Mouse (Mus musculus) lung, embryonic 15.5 days (tissue): ENCODE measurements at regions not wholly inside any gene's neighbourhood (a gene's known extent, or its start where the extent isn't known, plus 50 kb on each side); places are given as distances from the start of the nearest gene placed in this dataset.

Experiments
- ATAC-seq: fragments of 200-750 bp; cut with Nextera tagmentation; 2 replicates; pipeline ENCODE4 v1.8.0; 2017; ENCODE audit warnings: moderate number of reproducible peaks, borderline replicate concordance; ENCODE audit not compliant: low FRiP score, low TSS enrichment; ENCODE audit errors: extremely low read depth
- H3K27ac ChIP-seq: fragments of 300-500 bp; sonication (generic); 2 replicates; pipeline ENCODE4 v1.5.1; 2015; ENCODE audit warnings: moderate library complexity, mild to moderate bottlenecking, inconsistent platforms
- H3K27me3 ChIP-seq: fragments of 300-500 bp; sonication (generic); 2 replicates; pipeline ENCODE4 v1.6.1; 2015; ENCODE audit warnings: inconsistent platforms
- H3K36me3 ChIP-seq: fragments of 300-500 bp; sonication (generic); 2 replicates; pipeline ENCODE4 v1.6.1; 2015; ENCODE audit warnings: inconsistent platforms
- H3K4me1 ChIP-seq: fragments of 300-500 bp; sonication (generic); 2 replicates; pipeline ENCODE4 v1.6.1; 2015; ENCODE audit warnings: inconsistent platforms
- H3K4me2 ChIP-seq: fragments of 300-500 bp; sonication (generic); 2 replicates; pipeline ENCODE4 v1.6.1; 2015; ENCODE audit warnings: inconsistent platforms, mild to moderate bottlenecking, moderate library complexity
- H3K4me3 ChIP-seq: fragments of 300-500 bp; sonication (generic); 2 replicates; pipeline ENCODE4 v1.5.1; 2015; ENCODE audit warnings: mild to moderate bottlenecking, inconsistent platforms
- H3K9ac ChIP-seq: fragments of 300-500 bp; sonication (generic); 2 replicates; pipeline ENCODE4 v1.6.1; 2015; ENCODE audit warnings: inconsistent platforms
- H3K9me3 ChIP-seq: fragments of 300-500 bp; sonication (generic); 2 replicates; pipeline ENCODE4 v1.6.1; 2016; ENCODE audit warnings: inconsistent platforms
- WGBS: fragments of 180-500 bp; shearing (Covaris S2); methylation state at CpG from one replicate; pipeline ENCODE4 v1.1.7; 2015; 5-methylcytosine and 5-hydroxymethylcytosine counted together

GRCm38 (mm10) chr4:81956926-81957694 is 514.5 kb upstream of the Mpdz start:
- Histone ChIP-seq H3K27me3 (no peaks in the 10 kb centered on the region), H3K4me1 (peaks cover 18% of the 10 kb centered on the region; the same call in 1 of the 2 replicates), H3K9me3 (no peaks in the 10 kb centered on the region), H3K4me2 (no peak overlapping the region), H3K4me3 (no peak overlapping the region), H3K36me3 (no peaks in the 10 kb centered on the region), H3K9ac (no peak overlapping the region), H3K27ac (peak overlapping the region; percentile 52)
- peak; percentile 74 for ATAC-seq
- 34% methylated on average over 6 of the region's 6 CpGs for WGBS

- peaks cover 12% of the 10 kb centered on the region; the same call in 1 of the 2 replicates for H3K4me1 ChIP-seq
- no peak overlapping the region for H3K27ac ChIP-seq
- no peak overlapping the region for H3K9ac ChIP-seq
- WGBS = 28% methylated on average over 4 of the region's 4 CpGs
- no peaks in the 10 kb centered on the region for H3K9me3 ChIP-seq
- H3K4me2 ChIP-seq = no peak overlapping the region
- H3K36me3 ChIP-seq = no peaks in the 10 kb centered on the region
- no peak for ATAC-seq
- no peak overlapping the region for H3K4me3 ChIP-seq
- no peaks in the 10 kb centered on the region for H3K27me3 ChIP-seq
Observed at GRCm38 (mm10) chr4:81953023-81953422, 510.4 kb upstream of the Mpdz start.

- H3K36me3 ChIP-seq = no peaks in the 10 kb centered on the region
- 73% methylated on average over 5 of the region's 5 CpGs for WGBS
- H3K9ac ChIP-seq = no peak overlapping the region
- ATAC-seq = no peak
- no peak overlapping the region for H3K4me2 ChIP-seq
- no peaks in the 10 kb centered on the region for H3K27me3 ChIP-seq
- H3K4me1 ChIP-seq = no peaks in the 10 kb centered on the region
- H3K4me3 ChIP-seq = no peak overlapping the region
- no peak overlapping the region for H3K27ac ChIP-seq
- no peaks in the 10 kb centered on the region for H3K9me3 ChIP-seq
Observed at GRCm38 (mm10) chr4:81937384-81937783, 494.8 kb upstream of the Mpdz start.

- H3K36me3 ChIP-seq = no peaks in the 10 kb centered on the region
- no peaks in the 10 kb centered on the region for H3K27me3 ChIP-seq
- H3K9me3 ChIP-seq = no peaks in the 10 kb centered on the region
- H3K9ac ChIP-seq = no peak overlapping the region
- no peak for ATAC-seq
- 52% methylated on average over 1 of the region's 1 CpGs for WGBS
- H3K4me3 ChIP-seq = no peak overlapping the region
- H3K27ac ChIP-seq = no peak overlapping the region
- H3K4me2 ChIP-seq = no peak overlapping the region
- peaks cover 20% of the 10 kb centered on the region for H3K4me1 ChIP-seq
Observed at GRCm38 (mm10) chr4:81930956-81931355, 488.3 kb upstream of the Mpdz start.

- H3K9me3 ChIP-seq = no peaks in the 10 kb centered on the region
- H3K27ac ChIP-seq = peak overlapping the region; percentile 53
- no peak overlapping the region for H3K4me3 ChIP-seq
- peak; percentile 70 for ATAC-seq
- H3K36me3 ChIP-seq = no peaks in the 10 kb centered on the region
- H3K27me3 ChIP-seq = no peaks in the 10 kb centered on the region
- H3K9ac ChIP-seq = no peak overlapping the region
- peaks cover 24% of the 10 kb centered on the region for H3K4me1 ChIP-seq
- WGBS = 21% methylated on average over 9 of the region's 9 CpGs
- H3K4me2 ChIP-seq = peak overlapping the region; percentile 4; the same call in 1 of the 2 replicates
Observed at GRCm38 (mm10) chr4:81928581-81929244, 486.1 kb upstream of the Mpdz start.

GRCm38 (mm10) chr4:81927176-81927714 is 484.6 kb upstream of the Mpdz start:
- Histone ChIP-seq H3K9ac (no peak overlapping the region), H3K9me3 (no peaks in the 10 kb centered on the region), H3K4me2 (no peak overlapping the region), H3K4me1 (peaks cover 24% of the 10 kb centered on the region), H3K27me3 (no peaks in the 10 kb centered on the region), H3K36me3 (no peaks in the 10 kb centered on the region), H3K27ac (peak overlapping the region; percentile 65), H3K4me3 (no peak overlapping the region)
- ATAC-seq = no peak
- WGBS = 64% methylated on average over 2 of the region's 2 CpGs

- WGBS = 45% methylated on average over 6 of the region's 6 CpGs
- Histone ChIP-seq H3K36me3 (no peaks in the 10 kb centered on the region), H3K9ac (no peak overlapping the region), H3K27ac (peak overlapping the region; percentile 65), H3K4me2 (no peak overlapping the region), H3K4me3 (no peak overlapping the region), H3K9me3 (no peaks in the 10 kb centered on the region), H3K27me3 (no peaks in the 10 kb centered on the region), H3K4me1 (peaks cover 24% of the 10 kb centered on the region)
- peak; percentile 39; the same call in 1 of the 2 replicates for ATAC-seq
Observed at GRCm38 (mm10) chr4:81926662-81927141, 484.1 kb upstream of the Mpdz start.

GRCm38 (mm10) chr4:81925611-81926010 is 483.0 kb upstream of the Mpdz start:
- Histone ChIP-seq H3K4me2 (0 out of 2 replicates have a peak overlapping the region, but pooled peaks have one; percentile 12), H3K27ac (0 out of 2 replicates have a peak overlapping the region, but pooled peaks have one; percentile 65), H3K9ac (no peak overlapping the region), H3K4me1 (peaks cover 24% of the 10 kb centered on the region), H3K4me3 (no peak overlapping the region), H3K9me3 (no peaks in the 10 kb centered on the region), H3K27me3 (no peaks in the 10 kb centered on the region), H3K36me3 (no peaks in the 10 kb centered on the region)
- WGBS = 54% methylated on average over 2 of the region's 2 CpGs
- no peak for ATAC-seq

GRCm38 (mm10) chr4:81924120-81924519 is 481.5 kb upstream of the Mpdz start:
- Histone ChIP-seq H3K9me3 (no peaks in the 10 kb centered on the region), H3K9ac (no peak overlapping the region), H3K4me2 (no peak overlapping the region), H3K36me3 (no peaks in the 10 kb centered on the region), H3K27me3 (no peaks in the 10 kb centered on the region), H3K4me1 (peaks cover 24% of the 10 kb centered on the region), H3K4me3 (no peak overlapping the region), H3K27ac (no peak overlapping the region)
- WGBS = 94% methylated on average over 1 of the region's 1 CpGs
- no peak for ATAC-seq

- 66% methylated on average over 3 of the region's 3 CpGs for WGBS
- no peaks in the 10 kb centered on the region for H3K27me3 ChIP-seq
- no peak overlapping the region for H3K4me2 ChIP-seq
- peaks cover 12% of the 10 kb centered on the region for H3K4me1 ChIP-seq
- no peaks in the 10 kb centered on the region for H3K9me3 ChIP-seq
- ATAC-seq = no peak
- H3K36me3 ChIP-seq = no peaks in the 10 kb centered on the region
- no peak overlapping the region for H3K9ac ChIP-seq
- no peak overlapping the region for H3K27ac ChIP-seq
- no peak overlapping the region for H3K4me3 ChIP-seq
Observed at GRCm38 (mm10) chr4:81922876-81923275, 480.3 kb upstream of the Mpdz start.

- H3K4me1 ChIP-seq = no peaks in the 10 kb centered on the region
Observed at GRCm38 (mm10) chr4:81914971-81915370, 472.4 kb upstream of the Mpdz start.

GRCm38 (mm10) chr4:81913296-81913695 is 470.7 kb upstream of the Mpdz start:
- Histone ChIP-seq H3K27ac (no peak overlapping the region), H3K27me3 (no peaks in the 10 kb centered on the region), H3K36me3 (no peaks in the 10 kb centered on the region), H3K4me3 (no peak overlapping the region), H3K9me3 (no peaks in the 10 kb centered on the region), H3K4me2 (no peak overlapping the region), H3K4me1 (no peaks in the 10 kb centered on the region), H3K9ac (no peak overlapping the region)
- WGBS = 61% methylated on average over 10 of the region's 10 CpGs
- no peak for ATAC-seq

More at GRCm38 (mm10) chr4:81914971-81915370, 472.4 kb upstream of the Mpdz start:
- Histone ChIP-seq H3K27me3 (no peaks in the 10 kb centered on the region), H3K4me3 (no peak overlapping the region), H3K9ac (no peak overlapping the region), H3K27ac (no peak overlapping the region), H3K4me2 (no peak overlapping the region), H3K36me3 (no peaks in the 10 kb centered on the region), H3K9me3 (no peaks in the 10 kb centered on the region)
- ATAC-seq = no peak
- 88% methylated on average over 2 of the region's 2 CpGs for WGBS
